Mouse (Mus musculus): Measurements from ENCODE around the gene Sarnp.

The Sarnp gene

GRCm38 (mm10) chr10:128817033-128817432 lies at the start of gene Sarnp:
Sarnp (plus strand) TSS chr10:128817333.
- no peak for DNase-seq (ENCODE audit: low spot score)

GRCm38 (mm10) chr10:128772895-128773294 lies 44.2 kb upstream of the Sarnp start:
- DNase-seq (ENCODE audit: low spot score) = no peak

GRCm38 (mm10) chr10:128773685-128774084 lies 43.4 kb upstream of the Sarnp start:
- no peak for DNase-seq (ENCODE audit: low spot score)

GRCm38 (mm10) chr10:128778441-128778840 lies 38.7 kb upstream of the Sarnp start:
- DNase-seq (ENCODE audit: low spot score) = no peak

- DNase-seq (ENCODE audit: low spot score) = peak; percentile 21
Observed at GRCm38 (mm10) chr10:128779011-128779795, 37.9 kb upstream of the Sarnp start.

GRCm38 (mm10) chr10:128780200-128780599 lies 36.9 kb upstream of the Sarnp start:
- DNase-seq (ENCODE audit: low spot score) = no peak

GRCm38 (mm10) chr10:128790398-128791124 lies 26.6 kb upstream of the Sarnp start, which contains the start of gene Mmp19:
Mmp19 (plus strand) TSS chr10:128790910.
- DNase-seq (ENCODE audit: low spot score) = no peak

GRCm38 (mm10) chr10:128792041-128792440 lies 25.1 kb upstream of the Sarnp start:
- DNase-seq (ENCODE audit: low spot score) = no peak

- DNase-seq (ENCODE audit: low spot score) = no peak
Observed at GRCm38 (mm10) chr10:128793258-128793657, 23.9 kb upstream of the Sarnp start.

GRCm38 (mm10) chr10:128794391-128794790 lies 22.7 kb upstream of the Sarnp start:
- DNase-seq (ENCODE audit: low spot score) = no peak

- no peak for DNase-seq (ENCODE audit: low spot score)
Observed at GRCm38 (mm10) chr10:128795581-128795980, 21.6 kb upstream of the Sarnp start.

- DNase-seq (ENCODE audit: low spot score) = no peak
Observed at GRCm38 (mm10) chr10:128798676-128799075, 18.5 kb upstream of the Sarnp start.

- DNase-seq (ENCODE audit: low spot score) = no peak
Observed at GRCm38 (mm10) chr10:128801981-128802495, 15.1 kb upstream of the Sarnp start.

- DNase-seq (ENCODE audit: low spot score) = no peak
Observed at GRCm38 (mm10) chr10:128802956-128803355, 14.2 kb upstream of the Sarnp start.

GRCm38 (mm10) chr10:128803361-128803760 lies 13.8 kb upstream of the Sarnp start:
- DNase-seq (ENCODE audit: low spot score) = no peak

GRCm38 (mm10) chr10:128803771-128804270 lies 13.3 kb upstream of the Sarnp start, which contains the start of gene Dnajc14:
Dnajc14 (plus strand) TSS chr10:128804062.
- peak; percentile 58 for DNase-seq (ENCODE audit: low spot score)

- DNase-seq (ENCODE audit: low spot score) = peak; percentile 56
Observed at GRCm38 (mm10) chr10:128804271-128805091, 12.7 kb upstream of the Sarnp start, which contains the start of gene Tmem198b. Tmem198b (minus strand) TSS chr10:128804370.

GRCm38 (mm10) chr10:128805092-128806000 lies 11.8 kb upstream of the Sarnp start:
- peak; percentile 79 for DNase-seq (ENCODE audit: low spot score)

- DNase-seq (ENCODE audit: low spot score) = no peak
Observed at GRCm38 (mm10) chr10:128806086-128806485, 11.0 kb upstream of the Sarnp start.

GRCm38 (mm10) chr10:128807018-128807417 lies 10.1 kb upstream of the Sarnp start:
- no peak for DNase-seq (ENCODE audit: low spot score)

- DNase-seq (ENCODE audit: low spot score) = no peak
Observed at GRCm38 (mm10) chr10:128820217-128820616, 3.1 kb downstream of the Sarnp start.
